Mouse (Mus musculus) layer of hippocampus, postnatal 25 days (tissue): ENCODE data around the gene Gcm1. TPM values are rescaled to one million over a fixed set of nuclear protein-coding genes. Genes with fewer than 3 reads are reported as not detected.

Source experiments
- DNase-seq, 2 experiments: peaks; one replicate each; pipeline ENCODE4 v3.0.0; 2022; ENCODE audit warnings: mixed read lengths in 2 of 2, low spot score in 1 of 2; ENCODE audit errors: extremely low spot score in 1 of 2
- total RNA-seq, 2 experiments: library from RNA; stranded (reverse); gene quantifications; 2 replicates each; pipeline ENCODE4 v1.2.3; 2021

Gcm1 gene
- total RNA-seq, 2 experiments from 2014 or later: not detected

DNA sequence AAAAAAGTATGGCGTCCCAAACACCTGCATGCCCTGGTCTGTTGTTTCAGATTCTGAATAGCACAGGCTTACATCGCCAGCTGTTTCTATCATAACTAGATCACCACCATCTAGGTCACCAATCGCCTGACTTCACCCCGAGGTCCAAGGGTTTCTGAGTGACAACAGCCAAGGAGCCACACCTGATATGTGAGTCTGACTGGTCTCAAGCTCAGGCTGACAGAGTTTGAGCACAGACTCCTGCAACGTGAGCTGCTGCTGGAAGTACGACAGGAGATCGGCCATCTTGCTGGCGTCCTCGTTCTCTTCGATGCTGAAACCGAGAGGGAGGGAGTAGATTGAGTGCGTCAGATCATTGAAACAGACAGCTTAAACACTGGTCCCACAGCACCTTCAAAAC, 44.0 kb downstream of the Gcm1 start:
- no peak for DNase-seq

DNA sequence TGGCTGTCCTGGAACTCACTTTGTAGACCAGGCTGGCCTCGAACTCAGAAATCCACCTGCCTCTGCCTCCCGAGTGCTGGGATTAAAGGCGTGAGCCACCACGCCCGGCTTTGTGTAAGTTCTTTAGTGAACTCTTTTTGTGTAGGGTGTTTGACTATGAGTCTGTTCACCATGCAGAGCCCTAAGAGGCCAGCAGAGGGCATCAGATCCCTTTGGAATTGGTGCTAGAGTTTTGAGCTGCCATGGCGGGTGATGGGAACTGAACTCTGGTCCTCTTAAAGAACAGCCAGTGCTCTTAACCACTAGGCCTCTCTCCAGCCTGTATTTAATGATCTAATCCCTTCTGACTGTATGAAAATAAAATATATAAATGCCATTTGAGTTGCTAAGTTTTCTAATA, 44.7 kb downstream of the Gcm1 start:
- DNase-seq: no peak

DNA sequence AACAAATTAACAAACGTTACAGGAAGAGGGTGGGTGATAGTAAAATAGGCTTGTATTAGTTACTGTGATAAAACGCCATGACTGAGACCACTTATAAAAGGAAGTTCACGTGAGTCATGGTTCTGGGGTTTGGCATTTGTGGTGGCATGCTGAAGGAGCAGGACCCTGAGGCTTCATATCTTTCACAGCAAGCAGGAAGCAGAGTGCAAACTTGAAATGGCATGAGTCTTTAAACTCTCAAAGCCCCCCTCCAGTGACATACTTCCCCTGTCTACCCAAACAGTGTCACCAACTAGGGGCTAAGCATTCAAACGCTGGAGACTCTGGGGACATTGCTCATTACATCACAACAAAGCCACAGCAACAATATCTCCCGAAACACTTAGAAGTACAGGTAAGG, 49.2 kb downstream of the Gcm1 start:
- no peak for DNase-seq

DNA sequence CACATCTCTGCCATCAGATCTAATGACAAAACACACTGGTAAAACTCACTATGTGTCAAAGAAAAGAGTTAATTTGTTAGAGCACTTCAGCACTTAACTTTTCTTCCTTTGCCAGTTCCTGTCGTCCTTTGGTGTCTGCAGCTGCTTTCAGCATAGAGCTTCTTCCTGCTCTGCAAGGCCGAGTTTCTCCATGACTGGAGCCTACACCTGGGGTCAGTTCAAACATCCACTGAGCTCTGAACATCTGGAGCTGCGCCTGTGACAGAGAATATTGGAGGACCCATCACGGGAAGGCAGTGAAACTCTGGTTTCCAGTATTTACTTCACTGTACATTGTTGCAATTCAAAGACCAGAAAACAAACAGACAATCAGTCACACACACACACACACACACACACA, 49.7 kb downstream of the Gcm1 start:
- DNase-seq: no peak

DNA sequence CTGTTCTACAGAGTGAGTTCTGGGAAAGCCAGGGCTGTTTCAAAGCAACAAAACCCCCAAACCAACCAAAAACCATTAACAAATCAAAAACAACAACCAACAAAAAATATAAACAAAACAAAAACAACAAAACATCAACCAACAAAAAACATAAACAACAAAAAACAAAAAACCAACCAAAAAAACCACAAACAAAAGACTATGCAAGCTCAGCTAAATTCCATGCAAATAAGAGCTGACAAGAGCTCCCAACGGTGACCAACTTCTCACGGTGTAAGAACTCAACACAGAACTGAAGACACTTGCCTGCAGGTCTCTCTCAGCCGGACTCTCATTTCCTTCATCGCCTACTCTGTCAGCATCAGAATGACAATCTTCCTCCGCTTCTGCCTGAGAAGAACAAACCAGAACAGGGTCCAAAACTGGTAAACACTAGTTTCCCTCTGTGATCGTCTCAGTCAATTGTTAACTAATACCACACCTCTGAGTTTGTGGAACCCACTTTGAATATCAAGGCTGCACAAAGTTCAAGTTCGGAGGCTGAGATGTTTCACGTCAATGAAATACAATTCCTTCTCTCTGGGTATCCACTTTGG, 52.3 kb downstream of the Gcm1 start:
- DNase-seq: no peak

DNA sequence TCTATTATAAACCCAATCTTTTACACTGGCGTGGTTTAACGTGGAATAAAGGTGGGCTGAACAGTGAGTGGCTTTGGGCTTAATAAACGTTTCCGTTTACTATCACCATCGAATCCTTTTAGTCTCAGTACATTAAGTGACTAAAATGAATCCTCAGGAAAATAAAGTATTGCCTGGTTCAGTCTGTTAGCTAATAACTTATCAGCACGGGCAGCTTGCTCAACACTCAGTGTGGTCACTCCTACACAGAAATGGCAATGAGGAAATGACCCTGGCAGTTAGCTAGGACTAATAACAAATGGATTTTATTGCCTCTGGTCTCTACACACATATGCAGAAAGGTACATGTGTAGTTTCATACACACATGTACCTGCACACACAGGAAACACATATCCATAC, 53.2 kb downstream of the Gcm1 start:
- no peak for DNase-seq

DNA sequence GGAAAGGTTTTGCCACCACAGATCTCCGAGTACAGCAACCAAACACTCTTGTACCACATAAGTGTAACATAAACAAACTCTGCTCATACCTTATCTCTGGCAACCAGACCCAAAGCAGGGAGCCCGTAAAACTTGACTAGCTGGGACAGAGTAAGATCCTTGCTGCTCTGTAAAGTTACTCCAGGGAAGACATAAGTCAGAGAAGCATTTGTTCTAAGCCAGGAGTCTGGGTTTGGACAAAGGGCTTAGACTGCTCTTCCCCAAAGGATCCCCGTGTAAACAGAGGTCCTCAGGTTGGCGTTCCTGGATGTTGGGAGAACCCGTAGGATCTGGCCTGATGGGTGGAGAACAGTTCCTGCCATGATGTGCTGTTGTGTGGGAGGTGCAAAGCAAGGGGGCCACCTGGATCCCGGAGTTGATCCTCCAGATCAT, 53.8 kb downstream of the Gcm1 start:
- no peak for DNase-seq

DNA sequence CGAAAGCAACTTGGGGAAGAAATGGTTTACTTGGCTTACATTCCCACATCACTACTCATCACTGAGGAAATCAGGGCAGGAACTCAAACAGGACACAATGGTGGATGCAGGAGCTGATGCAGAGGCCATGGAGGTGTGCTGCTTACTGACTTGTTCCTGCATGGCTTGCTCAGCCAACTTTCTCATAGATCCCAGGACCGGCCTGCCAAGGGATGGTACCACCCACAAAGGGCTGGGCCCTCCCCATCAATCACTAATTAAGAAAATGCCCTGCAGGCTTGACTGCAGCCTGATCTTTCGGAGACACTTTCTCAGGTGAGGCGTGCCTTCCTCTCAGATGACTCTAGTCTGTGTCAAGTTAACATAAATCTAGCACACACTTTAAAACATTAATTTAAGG, 55.1 kb downstream of the Gcm1 start:
- DNase-seq: no peak

DNA sequence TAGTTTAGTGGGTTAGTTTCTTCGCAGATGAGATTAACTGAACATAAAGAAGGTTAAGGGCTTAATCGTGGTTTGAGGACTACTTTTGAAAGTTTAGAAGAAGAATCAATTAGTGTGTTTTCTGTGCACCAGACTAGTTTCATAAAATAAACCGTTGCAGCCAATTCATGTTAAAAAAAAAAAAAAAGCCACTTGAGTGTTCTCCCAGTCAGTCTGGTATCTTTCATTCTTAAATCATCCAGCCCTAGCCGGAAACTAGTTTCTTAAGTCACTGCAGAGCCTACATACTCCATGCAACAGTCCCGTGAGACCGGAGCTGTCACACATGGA, 55.8 kb downstream of the Gcm1 start:
- no peak for DNase-seq

DNA sequence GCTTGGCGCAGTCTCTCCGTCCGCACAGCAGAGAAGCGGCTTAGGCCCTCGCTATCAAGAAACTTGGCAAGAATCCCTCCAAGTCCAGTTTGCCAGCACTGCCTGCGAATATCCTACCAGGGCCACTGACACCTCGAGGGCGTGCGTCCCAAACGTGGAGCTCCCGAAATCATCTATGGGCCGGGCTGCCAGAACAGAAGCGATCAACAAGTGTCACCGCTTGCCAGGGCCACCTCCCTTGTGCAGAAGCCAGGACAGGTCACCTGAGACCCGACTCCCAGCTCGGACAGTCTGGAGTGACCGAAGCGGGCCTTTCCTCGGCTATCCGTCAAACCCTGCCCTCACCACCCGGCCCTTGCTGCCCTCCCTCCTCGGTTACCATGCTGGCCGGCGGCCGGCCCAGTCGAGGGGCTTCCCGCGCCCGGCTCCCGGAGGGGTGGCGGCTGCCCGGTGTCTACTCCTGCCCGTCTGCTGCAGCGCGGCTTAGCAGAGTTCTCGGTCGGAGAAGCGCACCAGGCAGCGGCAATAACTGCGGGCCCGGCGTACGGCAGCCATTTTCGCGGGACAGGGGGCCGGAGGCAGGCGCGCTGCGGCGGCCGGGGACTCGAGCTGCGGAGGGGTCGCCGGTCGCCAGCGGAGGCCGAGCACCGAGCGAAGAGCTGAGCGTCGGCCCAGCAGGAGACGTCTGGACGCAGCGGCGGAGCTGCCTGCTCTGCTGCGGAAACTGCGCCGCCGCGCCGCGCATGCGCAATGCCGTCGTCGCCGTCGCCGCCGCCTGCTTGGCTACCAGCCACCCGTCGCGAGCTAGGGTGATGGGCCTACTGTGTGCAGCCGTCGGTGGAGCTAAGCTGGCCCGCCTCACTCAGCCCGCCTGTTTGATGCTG, 56.4 kb downstream of the Gcm1 start:
- peak; percentile 77 to 81 for DNase-seq

DNA sequence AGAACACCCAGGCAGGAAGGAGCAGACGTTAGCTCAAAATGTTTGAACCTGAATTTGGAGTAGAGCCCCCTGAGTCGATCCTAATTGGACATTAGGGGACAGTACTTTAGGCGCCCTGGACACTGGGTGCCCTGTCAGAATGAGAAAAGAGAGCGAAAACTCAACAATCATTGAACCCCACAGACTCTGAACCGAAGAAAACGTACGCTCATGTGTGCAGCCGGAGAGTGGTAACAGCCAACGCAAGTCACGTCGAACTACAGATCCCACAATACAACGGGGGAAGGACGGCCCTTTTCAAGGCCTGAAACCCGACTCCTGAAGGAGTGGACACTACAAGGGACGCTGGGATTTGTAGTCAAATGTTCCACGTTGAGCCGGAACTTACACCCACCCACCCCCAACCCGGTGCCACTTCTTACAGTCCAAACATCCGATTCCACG, 57.1 kb downstream of the Gcm1 start, which contains the start of the genes Fbxo9 and Ick:
Gene Fbxo9 (minus strand): TSS at position 270 of the 444 bp plus-strand sequence.
Gene Ick (plus strand): TSS at position 397 of the 444 bp plus-strand sequence.
- peak in 1 of 2 experiments; percentile 66 for DNase-seq

DNA sequence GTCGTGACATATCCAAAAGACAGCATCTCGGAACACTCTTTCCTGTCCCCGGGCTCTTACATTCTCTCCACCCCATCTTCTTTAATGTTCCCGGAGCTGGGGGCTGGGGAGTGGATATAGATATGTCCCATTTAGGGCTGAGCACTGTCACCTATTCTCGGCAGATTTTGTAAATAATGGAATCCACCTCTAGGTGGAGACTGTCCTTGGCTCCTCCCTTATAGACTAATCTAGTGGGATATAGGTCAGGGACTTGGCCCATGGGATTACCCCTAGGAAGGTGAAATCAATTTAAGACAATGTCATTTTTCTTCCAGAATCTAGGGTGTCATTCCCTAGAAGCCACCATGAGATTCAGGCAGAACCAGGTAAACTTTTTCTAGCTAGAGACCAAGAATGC, 57.9 kb downstream of the Gcm1 start:
- no peak for DNase-seq

DNA sequence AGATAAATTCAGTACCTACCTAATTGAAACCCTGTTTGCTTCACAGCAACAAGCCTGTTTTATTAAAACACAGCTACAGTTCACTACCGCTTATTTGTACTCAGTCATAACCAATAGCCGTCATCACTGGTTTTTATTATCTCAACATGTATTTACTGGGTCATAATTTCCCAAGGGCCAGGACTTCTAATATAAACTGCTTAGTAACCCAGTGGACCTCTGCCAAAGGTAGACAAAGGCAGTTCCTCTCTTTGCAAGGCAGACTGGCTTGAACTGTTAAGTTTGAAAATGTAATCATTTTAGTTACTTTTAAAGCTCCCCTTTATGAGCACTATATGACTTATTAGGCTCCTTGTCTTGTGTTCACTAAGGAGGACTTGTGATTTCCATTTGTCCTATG, 59.7 kb downstream of the Gcm1 start:
- DNase-seq: no peak

DNA sequence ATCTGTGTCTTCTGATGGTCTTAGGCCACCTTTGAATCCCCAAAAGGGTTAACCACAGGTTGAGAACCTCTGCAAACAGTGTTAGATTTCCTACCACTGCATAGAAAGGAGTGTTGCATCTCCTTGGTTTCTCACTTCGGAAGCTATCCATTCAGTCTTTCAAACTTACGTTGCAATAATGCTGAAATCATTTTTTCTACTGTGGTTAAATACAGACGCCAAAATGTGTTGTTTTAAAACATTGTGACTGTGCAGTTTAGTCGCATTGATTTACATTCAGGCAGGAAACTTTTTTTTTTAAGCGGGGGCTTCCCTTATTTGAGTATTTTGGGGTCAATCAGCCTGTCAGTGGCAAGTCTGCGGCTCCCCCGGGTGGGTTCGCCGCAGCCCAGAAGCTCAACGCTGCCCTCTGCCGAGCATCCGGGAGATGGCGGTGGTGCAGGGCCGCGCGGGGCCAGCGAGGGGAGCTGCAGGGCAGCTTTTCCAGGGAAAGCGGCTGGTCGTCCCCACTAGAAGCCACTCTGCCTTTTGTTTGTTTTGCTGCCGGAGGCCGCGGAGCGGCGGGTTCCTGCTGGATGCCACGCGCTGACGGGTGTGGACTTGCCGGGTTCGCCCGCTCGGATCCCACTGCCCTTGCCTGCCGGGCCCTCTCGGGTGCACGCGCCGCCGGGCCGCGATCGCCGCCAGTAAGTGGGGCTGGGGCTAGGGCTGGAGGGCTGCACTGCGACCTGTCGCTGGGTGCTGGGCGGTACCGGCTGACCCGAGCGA, 61.2 kb downstream of the Gcm1 start:
- DNase-seq: peak; percentile 87 to 95

DNA sequence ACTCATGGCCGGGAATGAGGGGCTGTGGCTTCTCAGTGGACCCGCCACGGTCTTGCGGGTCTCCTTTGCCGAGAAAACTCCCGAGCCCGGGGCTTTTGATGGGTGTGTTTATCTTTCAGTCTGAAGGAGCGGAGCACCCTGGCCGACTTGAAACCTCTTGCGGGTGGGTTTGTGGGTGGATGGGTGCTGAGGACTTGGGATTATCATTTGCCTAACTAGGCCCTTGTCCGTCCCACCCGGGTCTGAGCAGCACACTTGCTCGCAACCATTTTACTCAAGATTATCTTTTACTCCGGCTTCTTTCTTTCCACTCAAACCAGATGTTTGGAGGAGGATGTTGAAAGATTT, 61.8 kb downstream of the Gcm1 start:
- peak in 1 of 2 experiments; percentile 25 for DNase-seq

Other genes starting within 250 kb of the Gcm1 start
- gene Elovl5, start 134.6 kb upstream of the Gcm1 start, total RNA-seq: 10 to 100 TPM; 68.9 to 74.6 TPM
- 100 to 1,000 TPM in 1 of 2 experiments, 10 to 100 TPM in 1; 96.4 to 102 TPM for gene Fbxo9, start 57.1 kb downstream of the Gcm1 start, total RNA-seq
- gene Ick, start 57.3 kb downstream of the Gcm1 start, total RNA-seq: 10 to 100 TPM; 22.6 to 27.0 TPM
- 10 to 100 TPM; 41.7 to 58.1 TPM for gene Gsta4, start 130.8 kb downstream of the Gcm1 start, total RNA-seq
- not detected for gene Gsta1, start 178.7 kb downstream of the Gcm1 start, total RNA-seq
- gene Gm3776, start 205.2 kb downstream of the Gcm1 start, total RNA-seq: not detected
- gene Gm10639, start 238.0 kb downstream of the Gcm1 start, total RNA-seq: not detected